Mouse (Mus musculus): ENCODE data around the gene Pcid2. TPM values are rescaled to one million over a fixed set of nuclear protein-coding genes. Genes with fewer than 3 reads are reported as not detected.
A peak's percentile ranks its signal among the peaks of the same experiment; 100 is the strongest.

The Pcid2 gene
- total and polyA plus RNA-seq, 3 experiments, result 50.1 to 90.6 (median 68.1) TPM

DNA sequence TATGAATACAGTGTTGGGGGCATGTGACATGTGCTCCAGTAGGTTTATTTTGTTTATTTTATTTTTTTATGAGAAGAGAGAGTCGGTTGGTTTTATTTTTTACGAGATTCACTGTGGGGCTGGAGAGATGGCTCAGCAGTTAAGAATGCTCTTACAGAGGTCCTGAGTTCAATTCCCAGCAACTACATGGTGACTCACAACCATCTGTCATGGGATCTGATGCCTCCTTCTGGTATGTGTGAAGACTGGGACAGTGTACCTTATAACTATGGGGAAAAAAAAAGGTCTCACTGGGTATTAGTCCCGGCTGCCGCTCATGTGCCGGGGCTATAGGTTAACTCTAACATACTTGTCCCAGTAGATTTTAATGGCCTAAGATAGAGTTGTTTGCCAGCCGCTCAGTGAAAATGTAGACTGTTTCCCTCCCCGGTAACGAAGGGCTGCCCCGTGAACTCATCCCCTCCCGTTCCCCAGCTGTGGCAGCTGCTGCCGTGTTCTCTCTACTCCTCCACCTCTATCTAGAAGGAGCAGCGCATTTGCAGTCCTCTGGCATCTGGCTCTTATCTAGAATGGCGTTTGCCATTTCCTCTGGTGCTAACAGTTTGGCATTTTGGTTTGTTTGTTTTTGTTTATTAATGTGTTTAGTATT, 2.9 kb upstream of the Pcid2 start:
- DNase-seq (ENCODE audit: low read depth, low spot score), result peak; percentile 82
- H3K9ac ChIP-seq (ENCODE audit: control insufficient read depth, low read depth, low read length, poor library complexity, severe bottlenecking), result peak overlapping the region; percentile 94
- H3K9me3 ChIP-seq (replicated peaks; ENCODE audit: insufficient read depth, low read length), result no peaks in the 10 kb centered on the region
- peaks cover 82% of the 10 kb centered on the region for H3K79me2 ChIP-seq (ENCODE audit: control insufficient read depth, insufficient read depth, low read length, poor library complexity)
- H3K4me3 ChIP-seq (ENCODE audit: control insufficient read depth in 1 of 2, insufficient read depth in 1 of 2, low read depth in 2 of 2, low read length in 2 of 2), result peak overlapping the region; percentile 12 to 36
- peaks cover 8 to 32% of the 10 kb centered on the region in 2 experiments for H3K36me3 ChIP-seq (ENCODE audit: control insufficient read depth in 1 of 2, insufficient read depth in 2 of 2, low read length in 2 of 2)
- peak overlapping the region; percentile 58 for H3K27ac ChIP-seq (ENCODE audit: control insufficient read depth, low read depth, low read length)
- H3K4me1 ChIP-seq (ENCODE audit: control insufficient read depth in 1 of 2, insufficient read depth in 2 of 2, low read length in 2 of 2), result peaks cover 18 to 34% of the 10 kb centered on the region in 2 experiments
- H3K27me3 ChIP-seq (ENCODE audit: control insufficient read depth in 1 of 2, insufficient read depth in 2 of 2, low read length in 2 of 2), result no peaks in the 10 kb centered on the region
- TF ChIP-seq POLR2AphosphoS2 (IDR thresholded peaks at IDR 0.05; ENCODE audit: low read length) (no peak; the same call in 1 of the 2 replicates), MEF2A (IDR thresholded peaks at IDR 0.05; ENCODE audit: extremely low read depth, insufficient replicate concordance, low read depth, low read length, poor library complexity, severe bottlenecking) (no peak), MAX (IDR thresholded peaks at IDR 0.05; ENCODE audit: low read length) (peak; percentile 60; the same call in 1 of the 2 replicates), ZKSCAN1 (IDR thresholded peaks at IDR 0.05; ENCODE audit: low read depth, low read length) (no peak), TAL1 (IDR thresholded peaks at IDR 0.05; ENCODE audit: low read length) (peak; percentile 90), SIN3A (IDR thresholded peaks at IDR 0.05; ENCODE audit: low read length) (peak; percentile 77), ZC3H11A (IDR thresholded peaks at IDR 0.05; ENCODE audit: low read depth, low read length) (0 out of 2 replicates have a peak, but pooled peaks have one; percentile 6), SMC3 (IDR thresholded peaks at IDR 0.05; ENCODE audit: low read depth, low read length) (no peak), NELFE (IDR thresholded peaks at IDR 0.05; ENCODE audit: low read depth, low read length) (peak; percentile 40; the same call in 1 of the 2 replicates), MXI1 (IDR thresholded peaks at IDR 0.05; ENCODE audit: low read depth, low read length) (peak; percentile 57), GABPA (IDR thresholded peaks at IDR 0.05; ENCODE audit: low read depth, low read length) (no peak), CTCF (IDR thresholded peaks at IDR 0.05 in 2 of 3, conservative IDR thresholded peaks at IDR 0.05 in 1 of 3; ENCODE audit: control insufficient read depth in 1 of 3, insufficient read depth in 1 of 3, low read depth in 2 of 3, low read length in 3 of 3, poor library complexity in 1 of 3, severe bottlenecking in 1 of 3) (no peak), USF2 (IDR thresholded peaks at IDR 0.05; ENCODE audit: borderline replicate concordance in 1 of 2, insufficient read depth in 1 of 2, low read depth in 1 of 2, low read length in 2 of 2) (no peak), ETS1 (IDR thresholded peaks at IDR 0.05; ENCODE audit: low read depth, low read length) (peak; percentile 78), MAZ (IDR thresholded peaks at IDR 0.05; ENCODE audit: low read depth, low read length) (no peak), MYB (IDR thresholded peaks at IDR 0.05; ENCODE audit: low read depth, low read length) (peak; percentile 57), UBTF (IDR thresholded peaks at IDR 0.05; ENCODE audit: borderline replicate concordance, insufficient read depth, low read depth, low read length) (no peak), USF1 (IDR thresholded peaks at IDR 0.05; ENCODE audit: low read depth, low read length) (no peak), ELF1 (IDR thresholded peaks at IDR 0.05; ENCODE audit: low read depth, low read length) (no peak), CHD2 (IDR thresholded peaks at IDR 0.05; ENCODE audit: low read length) (no peak), TBP (IDR thresholded peaks at IDR 0.05; ENCODE audit: low read depth, low read length) (0 out of 2 replicates have a peak, but pooled peaks have one; percentile 27), RCOR1 (IDR thresholded peaks at IDR 0.05; ENCODE audit: low read depth, low read length) (no peak; the same call in 1 of the 2 replicates), JUND (IDR thresholded peaks at IDR 0.05; ENCODE audit: low read depth, low read length) (no peak), KAT2A (conservative IDR thresholded peaks at IDR 0.05; ENCODE audit: low read depth, low read length) (no peak), RAD21 (IDR thresholded peaks at IDR 0.05; ENCODE audit: low read depth, low read length) (no peak), NRF1 (IDR thresholded peaks at IDR 0.05; ENCODE audit: insufficient read depth, low read depth, low read length, poor library complexity, severe bottlenecking) (no peak), GATA1 (IDR thresholded peaks at IDR 0.05; ENCODE audit: low read depth, low read length) (peak; percentile 93), ZMIZ1 (IDR thresholded peaks at IDR 0.05; ENCODE audit: low read depth, low read length) (0 out of 2 replicates have a peak, but pooled peaks have one; percentile 18), HCFC1 (IDR thresholded peaks at IDR 0.05; ENCODE audit: low read depth, low read length) (no peak; the same call in 1 of the 2 replicates), E2F4 (IDR thresholded peaks at IDR 0.05; ENCODE audit: borderline replicate concordance, low read depth, low read length) (no peak), TCF12 (IDR thresholded peaks at IDR 0.05; ENCODE audit: low read depth, low read length) (peak; percentile 95), POLR2A (IDR thresholded peaks at IDR 0.05; ENCODE audit: control insufficient read depth in 1 of 2, insufficient read depth in 1 of 2, low read depth in 1 of 2, low read length in 2 of 2, poor library complexity in 1 of 2) (peak in 1 of 2 experiments; percentile 39; a peak in 2 of 4 replicates), BHLHE40 (IDR thresholded peaks at IDR 0.05; ENCODE audit: borderline replicate concordance, low read depth, low read length) (peak; percentile 14; the same call in 1 of the 2 replicates), EP300 (IDR thresholded peaks at IDR 0.05; ENCODE audit: low read depth in 1 of 2, low read length in 2 of 2) (peak; percentile 70 to 92), POLR2AphosphoS5 (IDR thresholded peaks at IDR 0.05; ENCODE audit: borderline replicate concordance, low read depth, low read length) (no peak), ZNF384 (IDR thresholded peaks at IDR 0.05; ENCODE audit: low read depth, low read length) (no peak; the same call in 1 of the 2 replicates)
